Mouse (Mus musculus) midbrain, embryonic 12.5 days (tissue): ENCODE results near the gene Psmb1. TPM values are rescaled to one million over a fixed set of nuclear protein-coding genes. Genes with fewer than 3 reads are reported as not detected.
"Not testable (repeated sequence)": the region's sequence is repeated elsewhere in the genome, so short reads cannot be mapped to it uniquely, and the experiment has no call there.

ENCODE experiments used
- ATAC-seq: fragments of 200-750 bp; cut with Nextera tagmentation; 2 replicates; pipeline ENCODE4 v1.8.0; 2017; ENCODE audit warnings: low read depth, moderate TSS enrichment, moderate library complexity; ENCODE audit not compliant: low FRiP score
- H3K27ac ChIP-seq: fragments of 300-500 bp; sonication (generic); replicated peaks from 2 replicates; pipeline ENCODE4 v1.5.1; 2016; ENCODE audit warnings: mild to moderate bottlenecking
- H3K27me3 ChIP-seq: fragments of 300-500 bp; sonication (generic); 2 replicates; pipeline ENCODE4 v1.6.1; 2016; ENCODE audit warnings: mild to moderate bottlenecking
- H3K36me3 ChIP-seq: fragments of 300-500 bp; sonication (generic); 2 replicates; pipeline ENCODE4 v1.6.1; 2016
- H3K4me1 ChIP-seq: fragments of 300-500 bp; sonication (generic); 2 replicates; pipeline ENCODE4 v1.6.1; 2016
- H3K4me2 ChIP-seq: fragments of 300-500 bp; sonication (generic); replicated peaks from 2 replicates; pipeline ENCODE4 v1.6.1; 2016; ENCODE audit warnings: mild to moderate bottlenecking, moderate library complexity
- H3K4me3 ChIP-seq: fragments of 300-500 bp; sonication (generic); 2 replicates; pipeline ENCODE4 v1.5.1; 2016; ENCODE audit warnings: mild to moderate bottlenecking
- H3K9ac ChIP-seq: fragments of 300-500 bp; sonication (generic); replicated peaks from 2 replicates; pipeline ENCODE4 v1.6.1; 2016; ENCODE audit warnings: mild to moderate bottlenecking, moderate library complexity
- H3K9me3 ChIP-seq: fragments of 300-500 bp; sonication (generic); 2 replicates; pipeline ENCODE4 v1.6.1; 2016; ENCODE audit warnings: mild to moderate bottlenecking
- WGBS: fragments of 180-500 bp; shearing (Covaris S2); methylation state at CpG from one replicate; pipeline ENCODE4 v1.1.7; 2016; 5-methylcytosine and 5-hydroxymethylcytosine counted together
- polyA plus RNA-seq: library from polyadenylated mRNA; unstranded; fragments of >200 nt; fragmentation: Nextera tagmentation; extraction: Ambion mirVana; gene quantifications from 2 replicates; pipeline ENCODE4 v1.2.1, GENCODE M21; 2016

The Psmb1 gene
- 233 and 244 TPM in 2 replicates for polyA plus RNA-seq

DNA sequence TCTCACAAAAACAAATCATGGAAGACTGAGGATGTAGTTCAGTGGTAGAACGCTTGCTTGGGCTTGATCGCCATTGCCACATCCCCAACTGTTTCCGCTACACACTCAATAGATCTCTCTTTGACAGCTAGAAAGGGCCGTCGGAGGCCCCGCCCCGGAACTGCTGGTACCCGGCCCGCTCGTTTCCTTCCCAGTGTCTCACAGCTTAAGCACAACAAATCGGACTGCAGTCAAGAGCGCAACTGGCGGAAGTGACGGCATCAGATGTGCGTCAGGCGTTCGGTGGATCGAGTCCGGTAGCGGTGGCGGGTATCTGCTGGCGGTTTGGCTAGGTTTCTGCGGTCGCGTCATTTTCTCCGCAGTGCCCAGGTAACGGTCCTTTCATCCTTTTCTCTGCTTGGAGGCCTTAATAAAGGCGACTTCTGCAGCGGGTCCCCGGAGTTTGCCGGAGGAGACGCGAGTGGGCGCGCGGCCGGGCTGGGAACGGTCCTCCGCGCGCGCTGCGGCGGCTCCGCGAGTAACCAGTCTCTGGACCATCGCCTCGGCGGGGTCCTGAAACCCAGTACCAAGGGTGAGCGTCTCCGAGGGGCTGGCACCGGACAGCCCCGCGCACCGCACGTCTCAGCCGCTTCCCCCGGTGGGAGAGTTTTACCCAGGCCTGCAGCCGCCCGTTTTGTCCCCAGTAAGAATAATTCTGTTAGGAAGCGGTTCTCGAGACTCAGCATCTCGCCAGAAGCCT lies at the start of gene Psmb1, which contains the start of gene Tbp:
Gene Psmb1, minus strand, starts transcription at position 96 of the 739 bp plus-strand sequence.
Gene Tbp, plus strand, starts transcription at position 233 of the 739 bp plus-strand sequence.
- under 1% methylated on average over 63 of the region's 63 CpGs for whole genome bisulfite sequencing
- Histone ChIP-seq H3K4me2 (peak within 1 kb of the TSS; percentile 82), H3K9ac (peak within 1 kb of the TSS; percentile 93), H3K27me3 (no peaks in the 10 kb centered on the region), H3K36me3 (peaks cover 16% of the 10 kb centered on the region), H3K4me3 (peak within 1 kb of the TSS; percentile 98), H3K4me1 (peaks cover 32% of the 10 kb centered on the region), H3K27ac (peak within 1 kb of the TSS; percentile 96), H3K9me3 (no peaks in the 10 kb centered on the region)
- ATAC-seq, result peak; percentile 94

DNA sequence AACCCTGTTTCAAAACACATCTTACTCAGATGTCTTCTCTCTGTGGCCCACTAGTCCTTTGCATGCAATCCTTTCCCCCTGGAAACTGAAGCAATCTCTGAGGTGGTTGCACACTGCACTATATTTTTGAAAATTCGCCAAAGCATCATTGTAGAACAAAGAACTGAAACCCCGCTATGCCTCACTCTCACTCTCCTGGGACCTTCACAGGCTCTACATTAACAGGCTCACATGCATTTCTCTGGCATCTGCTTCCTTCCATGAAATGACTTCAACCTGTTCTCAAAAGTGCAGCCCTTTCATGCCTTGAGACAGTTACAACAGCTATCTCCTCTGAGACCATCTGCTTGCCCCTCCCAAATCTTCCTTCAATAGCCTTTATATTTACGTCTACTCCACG lies 46.9 kb upstream of the Psmb1 start:
- Histone ChIP-seq H3K4me3 (no peak overlapping the region), H3K4me2 (no peak overlapping the region), H3K9me3 (no peaks in the 10 kb centered on the region), H3K9ac (no peak overlapping the region), H3K36me3 (no peaks in the 10 kb centered on the region), H3K27ac (no peak overlapping the region), H3K4me1 (no peaks in the 10 kb centered on the region), H3K27me3 (no peaks in the 10 kb centered on the region)
- no peak for ATAC-seq
- WGBS, result 81% methylated on average over 4 of the region's 4 CpGs

DNA sequence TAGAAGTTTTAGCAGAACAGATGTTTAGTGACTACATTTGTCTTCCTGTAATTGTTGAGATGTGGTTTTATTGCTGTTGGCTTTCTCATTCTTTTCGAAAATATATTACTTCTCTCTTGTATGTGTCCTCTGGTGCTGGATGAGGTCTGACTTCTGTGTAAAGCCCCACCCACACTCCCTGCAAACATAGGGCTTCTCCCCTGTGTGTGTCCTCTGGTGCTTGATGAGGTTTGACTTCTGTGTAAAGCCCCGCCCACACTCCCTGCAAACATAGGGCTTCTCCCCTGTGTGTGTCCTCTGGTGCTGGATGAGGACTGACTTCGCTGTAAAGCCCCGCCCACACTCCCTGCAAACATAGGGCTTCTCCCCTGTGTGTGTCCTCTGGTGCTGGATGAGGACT lies 44.3 kb upstream of the Psmb1 start:
- not testable (repeated sequence) for H3K9me3 ChIP-seq, H3K36me3 ChIP-seq, H3K9ac ChIP-seq, H3K4me2 ChIP-seq, H3K27me3 ChIP-seq, H3K4me3 ChIP-seq, H3K4me1 ChIP-seq, H3K27ac ChIP-seq, ATAC-seq
- 66% methylated on average over 4 of the region's 4 CpGs for WGBS

DNA sequence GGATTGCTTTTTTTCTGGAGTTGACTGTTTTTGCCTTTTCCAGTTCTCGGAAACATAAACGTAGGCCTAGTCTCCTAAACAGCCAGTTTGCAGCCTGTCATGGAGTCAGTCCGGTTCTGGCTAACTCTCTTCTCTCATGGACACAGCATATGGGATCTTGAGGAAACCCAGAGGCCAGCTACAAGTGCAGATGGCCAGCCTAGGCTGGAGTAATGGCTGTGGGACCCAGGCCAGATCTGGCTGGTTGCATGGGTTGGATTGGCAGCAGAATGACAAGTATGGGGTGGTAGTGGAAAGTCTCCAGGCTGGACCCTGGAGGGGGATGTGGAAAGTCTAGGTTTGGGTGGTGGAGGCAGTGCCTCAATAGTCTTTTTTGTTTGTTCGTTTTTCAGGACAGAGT lies 40.8 kb upstream of the Psmb1 start:
- Histone ChIP-seq H3K9ac (no peak overlapping the region), H3K27me3 (peaks cover 8% of the 10 kb centered on the region), H3K4me2 (no peak overlapping the region), H3K27ac (no peak overlapping the region), H3K4me3 (no peak overlapping the region), H3K4me1 (no peaks in the 10 kb centered on the region), H3K36me3 (no peaks in the 10 kb centered on the region), H3K9me3 (no peaks in the 10 kb centered on the region)
- 65% methylated on average over 4 of the region's 4 CpGs for WGBS
- no peak for ATAC-seq

DNA sequence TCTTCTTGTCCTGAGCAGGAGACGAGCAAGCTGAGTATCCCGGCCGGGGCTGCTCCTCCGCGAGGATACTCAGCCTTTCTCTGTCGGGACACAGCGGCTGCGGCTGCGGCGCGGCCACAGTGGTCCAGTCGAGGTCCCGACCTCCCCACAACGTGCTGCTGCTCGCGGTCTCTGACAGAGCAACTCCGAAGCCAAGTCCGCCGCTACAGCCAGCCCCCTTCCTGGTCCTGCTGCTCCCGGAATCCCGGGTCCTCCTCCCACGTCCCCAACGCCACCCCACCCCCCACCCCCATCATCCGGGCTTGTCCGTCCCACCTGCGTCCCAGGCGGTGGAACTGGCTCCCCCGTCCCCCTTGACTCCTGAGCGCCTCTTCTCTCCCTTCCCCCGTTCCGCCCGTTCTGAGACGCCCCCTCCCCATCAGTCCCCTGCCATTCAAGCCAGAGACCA lies 36.9 kb upstream of the Psmb1 start:
- Histone ChIP-seq H3K9me3 (no peaks in the 10 kb centered on the region), H3K36me3 (no peaks in the 10 kb centered on the region), H3K4me2 (peak overlapping the region; percentile 88), H3K27ac (no peak overlapping the region), H3K9ac (peak overlapping the region; percentile 62), H3K4me1 (no peaks in the 10 kb centered on the region), H3K4me3 (peak overlapping the region; percentile 53), H3K27me3 (peaks cover 13% of the 10 kb centered on the region)
- under 1% methylated on average over 33 of the region's 33 CpGs for WGBS
- peak; percentile 76 for ATAC-seq

DNA sequence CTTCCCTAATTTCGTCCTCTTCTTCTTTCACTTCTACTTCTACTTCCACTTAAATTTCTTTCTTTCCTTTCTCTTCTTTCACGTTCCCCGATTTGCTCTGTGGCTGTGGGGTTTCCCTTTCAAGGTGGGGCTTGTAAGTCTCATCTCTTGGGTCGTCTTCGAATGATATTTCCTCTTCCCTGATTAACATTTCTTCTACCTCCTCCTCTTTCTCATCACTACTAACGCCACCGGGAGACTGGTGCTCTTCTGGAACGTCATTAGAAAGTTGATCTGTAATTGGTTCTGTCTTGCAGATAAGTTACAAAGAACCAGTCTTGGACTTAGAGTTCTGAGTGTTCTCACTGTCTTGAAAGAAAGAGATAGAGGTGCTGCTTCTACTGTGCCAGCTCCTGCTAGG lies 36.4 kb upstream of the Psmb1 start:
- 0 out of 2 replicates have a peak overlapping the region, but pooled peaks have one; percentile 6 for H3K9ac ChIP-seq
- WGBS, result 18% methylated on average over 8 of the region's 8 CpGs
- no peak for ATAC-seq

DNA sequence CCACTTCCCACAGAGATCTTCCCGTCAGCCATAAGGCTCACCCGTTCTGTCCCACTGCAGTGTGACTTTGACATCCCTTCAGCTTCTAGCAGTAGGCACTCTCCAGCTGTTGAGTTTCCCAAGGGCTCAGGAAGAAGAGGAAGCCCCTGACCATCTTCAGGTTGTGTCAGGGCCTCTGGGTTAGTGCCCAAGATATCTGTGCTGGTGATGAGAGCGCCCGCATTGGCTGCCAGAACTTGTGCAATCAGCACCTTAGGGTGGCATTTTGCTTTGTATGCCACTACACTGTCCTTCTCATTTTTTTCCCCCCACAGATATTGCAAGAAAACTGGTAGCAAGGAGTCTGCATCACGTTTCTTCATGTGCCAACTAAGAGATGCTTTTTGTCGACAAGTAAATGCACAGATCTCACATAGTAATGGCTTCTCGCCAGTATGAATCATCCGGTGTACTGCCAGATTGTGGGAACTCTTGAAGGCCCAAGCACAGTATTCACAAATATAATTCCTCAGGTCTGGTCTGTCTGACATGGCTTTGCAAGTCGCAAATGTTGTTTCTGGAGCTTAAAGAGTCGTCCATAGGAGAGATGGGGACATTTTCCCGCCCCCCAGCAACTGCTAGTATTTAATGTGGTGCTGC lies 35.7 kb upstream of the Psmb1 start:
- Histone ChIP-seq H3K9me3 (no peaks in the 10 kb centered on the region), H3K36me3 (no peaks in the 10 kb centered on the region), H3K27ac (no peak overlapping the region), H3K4me1 (no peaks in the 10 kb centered on the region), H3K4me3 (no peak overlapping the region), H3K4me2 (no peak overlapping the region), H3K27me3 (peaks cover 13% of the 10 kb centered on the region), H3K9ac (no peak overlapping the region)
- 73% methylated on average over 11 of the region's 11 CpGs for WGBS
- no peak for ATAC-seq

More for the DNA sequence above, 36.4 kb upstream of the Psmb1 start:
- Histone ChIP-seq H3K9me3 (no peaks in the 10 kb centered on the region), H3K27ac (no peak overlapping the region), H3K4me1 (no peaks in the 10 kb centered on the region), H3K4me3 (peak overlapping the region; percentile 53), H3K36me3 (no peaks in the 10 kb centered on the region), H3K27me3 (peaks cover 13% of the 10 kb centered on the region), H3K4me2 (peak overlapping the region; percentile 88)

DNA sequence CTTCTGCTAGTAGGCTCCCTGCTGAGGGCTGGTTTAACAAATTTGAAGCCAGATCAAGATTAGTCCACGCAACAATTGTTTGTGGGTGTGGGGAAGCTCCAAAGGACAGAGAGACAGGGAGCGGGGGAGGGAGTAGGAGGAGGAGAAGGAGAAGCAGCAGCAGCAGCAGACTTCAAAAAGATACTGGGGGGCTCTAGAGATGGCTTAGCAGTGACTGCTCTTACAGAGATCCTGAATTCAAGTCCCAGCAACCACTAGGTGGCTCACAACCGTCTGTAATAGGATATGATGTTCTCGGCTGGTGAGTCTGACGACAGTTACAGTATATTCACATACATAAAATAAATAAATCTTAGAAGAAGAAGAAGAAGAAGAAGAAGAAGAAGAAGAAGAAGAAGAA lies 30.6 kb upstream of the Psmb1 start:
- 2% methylated on average over 5 of the region's 5 CpGs for WGBS
- Histone ChIP-seq H3K4me1 (peaks cover 18% of the 10 kb centered on the region), H3K27me3 (peaks cover 3% of the 10 kb centered on the region), H3K9ac (no peak overlapping the region), H3K27ac (no peak overlapping the region), H3K4me2 (no peak overlapping the region), H3K9me3 (no peaks in the 10 kb centered on the region), H3K4me3 (no peak overlapping the region), H3K36me3 (0 out of 2 replicates have a peak, but pooled peaks cover under 1% of the 10 kb centered on the region)
- no peak for ATAC-seq

DNA sequence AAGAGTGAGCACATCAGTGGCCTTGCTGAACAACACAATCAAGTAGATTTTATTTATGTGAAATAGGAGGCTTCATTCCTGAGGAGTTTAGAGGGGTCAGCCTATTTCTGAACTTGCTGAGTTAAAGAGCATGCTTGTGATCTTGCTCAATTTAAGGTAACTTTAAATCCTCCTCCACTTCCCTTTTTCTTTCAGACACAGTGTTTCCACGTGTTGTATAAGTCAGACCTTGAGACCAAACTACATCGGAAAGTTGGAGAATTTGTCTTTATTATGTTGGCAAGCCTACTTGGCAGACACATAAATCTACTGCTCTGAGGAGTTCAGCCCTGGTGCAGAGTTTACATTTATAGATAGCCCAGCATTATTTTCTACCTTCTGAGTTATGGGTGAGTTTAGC lies 29.3 kb upstream of the Psmb1 start:
- WGBS, result 87% methylated on average over 2 of the region's 2 CpGs
- Histone ChIP-seq H3K4me3 (no peak overlapping the region), H3K27ac (no peak overlapping the region), H3K9ac (no peak overlapping the region), H3K27me3 (no peaks in the 10 kb centered on the region), H3K9me3 (no peaks in the 10 kb centered on the region), H3K4me2 (no peak overlapping the region), H3K36me3 (peaks cover 13% of the 10 kb centered on the region), H3K4me1 (peaks cover 18% of the 10 kb centered on the region)
- no peak for ATAC-seq

DNA sequence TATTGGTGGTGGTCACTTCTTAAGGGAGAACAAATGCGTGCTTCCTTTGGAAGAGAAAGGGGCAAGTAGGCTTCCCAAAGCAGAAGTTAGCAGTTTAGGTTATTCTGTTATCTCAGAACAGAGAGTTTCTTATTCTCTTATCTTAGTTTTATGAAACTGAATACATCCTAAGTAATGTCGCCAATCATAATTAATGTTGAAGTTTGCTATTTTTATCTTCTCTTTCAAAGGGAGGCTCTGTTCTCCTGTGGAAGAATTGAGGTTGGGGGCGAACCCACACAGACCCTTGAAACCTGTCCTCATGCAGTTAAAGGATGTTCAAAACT lies 28.2 kb upstream of the Psmb1 start:
- H3K27me3 ChIP-seq, result no peaks in the 10 kb centered on the region
- peak overlapping the region; percentile 96 for H3K4me3 ChIP-seq
- 65% methylated on average over 3 of the region's 3 CpGs for WGBS
- H3K4me1 ChIP-seq, result peaks cover 18% of the 10 kb centered on the region
- peak overlapping the region; percentile 85 for H3K27ac ChIP-seq
- peak overlapping the region; percentile 92 for H3K9ac ChIP-seq
- H3K4me2 ChIP-seq, result peak overlapping the region; percentile 76
- ATAC-seq, result no peak
- peaks cover 21% of the 10 kb centered on the region for H3K36me3 ChIP-seq
- no peaks in the 10 kb centered on the region for H3K9me3 ChIP-seq

DNA sequence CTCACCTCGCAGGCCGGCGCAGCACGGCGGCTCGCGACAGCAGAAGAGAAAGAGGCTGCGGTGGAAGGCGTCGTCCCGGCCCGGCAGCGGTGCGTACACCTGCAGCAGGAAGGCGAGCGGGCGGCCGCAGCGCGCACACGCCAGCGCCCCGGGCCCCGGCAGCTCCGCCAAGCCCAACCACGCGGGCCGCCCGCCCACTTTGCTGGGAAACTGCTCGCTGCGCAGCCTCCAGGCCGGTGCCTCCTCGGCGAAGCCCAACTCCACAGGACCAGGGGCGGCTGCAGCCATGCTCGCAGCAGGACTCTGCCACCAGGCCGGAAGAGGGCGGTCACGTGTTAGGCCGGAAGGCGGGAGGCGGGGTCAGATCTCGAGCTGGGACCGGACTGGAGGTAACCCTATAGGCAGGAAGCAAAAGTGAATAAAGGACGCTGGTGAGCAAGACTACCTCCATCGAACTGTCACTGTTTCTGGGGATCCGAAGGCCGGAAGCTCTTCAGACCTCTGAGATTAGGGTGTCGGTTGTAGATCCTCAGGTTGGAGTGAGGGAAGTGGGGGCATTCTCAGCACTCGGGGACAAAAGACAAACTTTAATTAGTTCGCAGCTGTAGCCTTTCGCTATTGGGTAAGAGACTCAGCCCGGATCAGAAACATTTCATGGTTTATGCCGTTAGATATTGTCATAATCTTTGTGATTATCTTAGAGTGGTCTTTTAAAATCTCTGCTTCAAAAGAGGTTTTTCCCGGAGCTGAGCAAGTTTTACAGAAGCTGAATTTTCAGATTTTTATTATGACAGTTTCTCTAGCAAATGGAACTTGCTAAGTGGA lies 27.6 kb upstream of the Psmb1 start, which contains the start of gene Pdcd2:
Gene Pdcd2, minus strand, starts transcription at position 316 of the 825 bp plus-strand sequence.
- H3K36me3 ChIP-seq, result peaks cover 26% of the 10 kb centered on the region
- under 1% methylated on average over 55 of the region's 55 CpGs for WGBS
- H3K9ac ChIP-seq, result peak within 1 kb of the TSS; percentile 92
- peak within 1 kb of the TSS; percentile 76 for H3K4me2 ChIP-seq
- peak; percentile 99 for ATAC-seq
- no peaks in the 10 kb centered on the region for H3K27me3 ChIP-seq
- H3K27ac ChIP-seq, result peak within 1 kb of the TSS; percentile 85
- H3K4me3 ChIP-seq, result peak within 1 kb of the TSS; percentile 96
- H3K9me3 ChIP-seq, result no peaks in the 10 kb centered on the region
- H3K4me1 ChIP-seq, result peaks cover 18% of the 10 kb centered on the region
